Mouse (Mus musculus) midbrain, postnatal 0 days (tissue): ENCODE data around the gene Patj. TPM values are rescaled to one million over a fixed set of nuclear protein-coding genes. Genes with fewer than 3 reads are reported as not detected.
"Not testable (repeated sequence)": the region's sequence is repeated elsewhere in the genome, so short reads cannot be mapped to it uniquely, and the experiment has no call there.

Source experiments
- ATAC-seq: fragments of 200-750 bp; cut with Nextera tagmentation; 2 replicates; pipeline ENCODE4 v1.8.0; 2017; ENCODE audit warnings: moderate number of reproducible peaks, mild to moderate bottlenecking, moderate TSS enrichment, moderate library complexity; ENCODE audit not compliant: low FRiP score
- DNase-seq: peaks from one replicate; pipeline ENCODE4 v3.0.0-alpha.2; 2015; ENCODE audit warnings: low spot score
- H3K27ac ChIP-seq: fragments of 300-500 bp; sonication (generic); 2 replicates; pipeline ENCODE4 v1.5.1; 2014; ENCODE audit warnings: low read depth, mild to moderate bottlenecking, low read length, mixed read lengths
- H3K27me3 ChIP-seq: fragments of 300-500 bp; sonication (generic); 2 replicates; pipeline ENCODE4 v1.6.1; 2014; ENCODE audit warnings: low read length, control low read depth, mixed read lengths; ENCODE audit not compliant: insufficient read depth
- H3K36me3 ChIP-seq: fragments of 300-500 bp; sonication (generic); 2 replicates; pipeline ENCODE4 v1.6.1; 2014; ENCODE audit warnings: low read length, control low read depth, mixed read lengths; ENCODE audit not compliant: insufficient read depth
- H3K4me1 ChIP-seq: fragments of 300-500 bp; sonication (generic); 2 replicates; pipeline ENCODE4 v1.6.1; 2014; ENCODE audit warnings: mild to moderate bottlenecking, control low read depth, antibody characterized with exemption, low read length, mixed read lengths; ENCODE audit not compliant: insufficient read depth
- H3K4me2 ChIP-seq: fragments of 300-500 bp; sonication (generic); 2 replicates; pipeline ENCODE4 v1.6.1; 2014; ENCODE audit warnings: low read depth, mild to moderate bottlenecking, low read length, mixed read lengths; ENCODE audit not compliant: poor library complexity, severe bottlenecking
- H3K4me3 ChIP-seq: fragments of 300-500 bp; sonication (generic); 2 replicates; pipeline ENCODE4 v1.5.1; 2014; ENCODE audit warnings: low read depth, mild to moderate bottlenecking, low read length, moderate library complexity
- H3K9ac ChIP-seq: fragments of 300-500 bp; sonication (generic); replicated peaks from 2 replicates; pipeline ENCODE4 v1.6.1; 2014; ENCODE audit warnings: mild to moderate bottlenecking, low read length, moderate library complexity, mixed read lengths; ENCODE audit not compliant: poor library complexity, severe bottlenecking
- H3K9me3 ChIP-seq: fragments of 300-500 bp; sonication (generic); 2 replicates; pipeline ENCODE4 v1.6.1; 2016; ENCODE audit warnings: low read length, control low read depth
- CTCF ChIP-seq: IDR thresholded peaks from 2 replicates; pipeline ENCODE4 v1.5.1; 2016; ENCODE audit warnings: antibody characterized with exemption, mild to moderate bottlenecking
- WGBS: fragments of 180-500 bp; shearing (Covaris S2); extraction: QIAGEN DNeasy Blood & Tissue Kit; methylation state at CpG from one replicate; pipeline ENCODE4 v1.1.7; 2014; 5-methylcytosine and 5-hydroxymethylcytosine counted together
- polyA plus RNA-seq: library from polyadenylated mRNA; unstranded; fragments of >200 nt; fragmentation: Nextera tagmentation; extraction: Ambion mirVana; gene quantifications from 2 replicates; pipeline ENCODE4 v1.2.1, GENCODE M21; 2015
- total RNA-seq: library from RNA; depleted of rRNA; stranded (reverse); fragments of >200 nt; gene quantifications from 2 replicates; pipeline ENCODE4 v1.2.3, GENCODE M21; 2014

The Patj gene
- total and polyA plus RNA-seq, 2 experiments from 2014 or later: 6.9 to 16.9 TPM

DNA sequence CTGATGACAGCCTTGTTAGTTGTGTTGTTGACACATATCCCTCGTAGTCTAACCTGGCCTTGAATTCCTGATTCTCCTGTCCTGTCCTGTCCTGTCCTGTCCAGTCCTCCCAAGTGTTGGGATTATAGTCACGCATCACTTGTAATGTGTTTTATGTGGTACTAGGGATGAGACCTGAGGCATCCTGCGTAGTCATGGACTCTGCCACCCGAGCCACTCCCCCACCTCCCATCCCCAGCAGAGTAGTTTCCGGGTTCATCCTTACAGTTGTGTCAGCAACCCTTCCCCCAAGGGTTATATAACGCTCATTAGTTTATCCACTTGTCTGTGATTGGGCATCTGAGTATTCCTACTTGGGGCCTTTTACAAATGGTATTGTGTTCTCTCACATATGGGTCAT is 8.8 kb downstream of the Patj start:
- no peak for DNase-seq
- Histone ChIP-seq H3K4me3 (no peak overlapping the region), H3K27me3 (no peaks in the 10 kb centered on the region), H3K36me3 (no peaks in the 10 kb centered on the region), H3K4me2 (no peak overlapping the region), H3K27ac (no peak overlapping the region), H3K4me1 (no peaks in the 10 kb centered on the region), H3K9ac (no peak overlapping the region), H3K9me3 (no peaks in the 10 kb centered on the region)
- TF ChIP-seq CTCF: no peak
- no peak for ATAC-seq
- WGBS: 89% methylated on average over 6 of the region's 6 CpGs

DNA sequence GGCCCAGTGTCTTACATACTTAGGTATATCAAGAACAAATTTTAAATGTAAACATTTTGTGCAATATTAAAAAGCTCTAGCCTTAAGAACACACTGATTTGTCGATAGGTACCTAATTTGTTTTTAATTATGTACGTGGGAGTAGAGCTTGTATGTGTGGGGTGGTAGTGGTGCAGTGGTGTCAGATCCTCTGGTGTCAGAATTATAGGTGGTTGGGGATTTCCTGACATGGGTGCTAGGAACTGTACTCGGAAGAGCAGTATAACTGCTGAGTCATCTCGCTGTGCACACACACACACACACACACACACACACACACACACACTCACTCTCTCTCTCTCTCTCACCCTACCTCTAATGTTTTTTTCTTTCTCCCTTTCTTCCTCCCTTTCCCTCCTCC is 12.9 kb downstream of the Patj start:
- Histone ChIP-seq H3K27ac (no peak overlapping the region), H3K27me3 (no peaks in the 10 kb centered on the region), H3K9ac (no peak overlapping the region), H3K4me3 (no peak overlapping the region), H3K4me2 (no peak overlapping the region), H3K9me3 (no peaks in the 10 kb centered on the region), H3K4me1 (no peaks in the 10 kb centered on the region), H3K36me3 (0 out of 2 replicates have a peak, but pooled peaks cover 5% of the 10 kb centered on the region)
- ATAC-seq: no peak
- WGBS: 95% methylated on average over 4 of the region's 4 CpGs
- no peak for TF ChIP-seq CTCF
- DNase-seq: no peak

DNA sequence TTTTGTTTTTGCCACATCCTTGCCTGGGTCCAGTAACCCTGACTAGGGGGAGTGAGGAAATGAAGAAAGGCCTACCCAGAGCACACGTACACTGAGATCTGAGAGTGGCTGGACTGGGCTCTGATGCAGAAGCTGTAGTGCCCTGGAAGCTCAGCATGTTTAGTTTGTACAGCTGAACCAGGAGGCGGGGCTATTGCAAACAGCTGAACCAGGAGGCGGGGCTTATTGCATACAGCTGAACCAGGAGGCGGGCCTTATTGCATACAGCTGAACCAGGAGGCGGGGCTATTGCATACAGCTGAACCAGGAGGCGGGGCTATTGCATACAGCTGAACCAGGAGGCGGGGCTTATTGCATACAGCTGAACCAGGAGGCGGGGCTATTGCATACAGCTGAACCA is 19.6 kb downstream of the Patj start:
- not testable (repeated sequence) for H3K4me3 ChIP-seq, ATAC-seq, H3K4me2 ChIP-seq, H3K27me3 ChIP-seq, H3K9ac ChIP-seq, H3K36me3 ChIP-seq, H3K27ac ChIP-seq, H3K9me3 ChIP-seq, DNase-seq, H3K4me1 ChIP-seq
- WGBS: 98% methylated on average over 8 of the region's 8 CpGs

DNA sequence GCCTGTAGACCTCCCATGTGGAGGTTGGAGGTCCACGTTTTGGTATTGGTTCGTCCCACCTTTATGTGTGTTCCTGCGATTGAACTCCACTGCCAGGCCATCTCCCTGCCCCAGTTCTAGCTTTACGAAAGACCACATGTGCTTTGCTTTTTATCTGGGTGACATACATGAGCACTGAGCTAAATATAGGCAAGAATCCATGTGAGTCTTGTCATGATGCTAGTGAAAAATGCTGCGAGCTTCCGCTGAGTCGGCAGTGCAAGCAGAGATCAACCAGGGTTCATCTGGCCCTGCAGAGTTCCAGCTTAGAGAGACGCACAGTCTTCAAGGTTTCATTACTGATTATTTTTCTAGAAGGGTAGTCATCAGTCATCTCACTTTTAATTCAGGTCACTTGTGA is 32.8 kb downstream of the Patj start:
- no peak overlapping the region for H3K9ac ChIP-seq
- DNase-seq (peak; percentile 17), ATAC-seq (no peak)
- WGBS: 84% methylated on average over 8 of the region's 8 CpGs
- no peak for TF ChIP-seq CTCF
- no peaks in the 10 kb centered on the region for H3K27me3 ChIP-seq
- H3K4me2 ChIP-seq: no peak overlapping the region
- H3K9me3 ChIP-seq: no peaks in the 10 kb centered on the region
- H3K36me3 ChIP-seq: no peaks in the 10 kb centered on the region; the same call in 1 of the 2 replicates
- no peak overlapping the region for H3K27ac ChIP-seq
- no peaks in the 10 kb centered on the region for H3K4me1 ChIP-seq
- H3K4me3 ChIP-seq: no peak overlapping the region

DNA sequence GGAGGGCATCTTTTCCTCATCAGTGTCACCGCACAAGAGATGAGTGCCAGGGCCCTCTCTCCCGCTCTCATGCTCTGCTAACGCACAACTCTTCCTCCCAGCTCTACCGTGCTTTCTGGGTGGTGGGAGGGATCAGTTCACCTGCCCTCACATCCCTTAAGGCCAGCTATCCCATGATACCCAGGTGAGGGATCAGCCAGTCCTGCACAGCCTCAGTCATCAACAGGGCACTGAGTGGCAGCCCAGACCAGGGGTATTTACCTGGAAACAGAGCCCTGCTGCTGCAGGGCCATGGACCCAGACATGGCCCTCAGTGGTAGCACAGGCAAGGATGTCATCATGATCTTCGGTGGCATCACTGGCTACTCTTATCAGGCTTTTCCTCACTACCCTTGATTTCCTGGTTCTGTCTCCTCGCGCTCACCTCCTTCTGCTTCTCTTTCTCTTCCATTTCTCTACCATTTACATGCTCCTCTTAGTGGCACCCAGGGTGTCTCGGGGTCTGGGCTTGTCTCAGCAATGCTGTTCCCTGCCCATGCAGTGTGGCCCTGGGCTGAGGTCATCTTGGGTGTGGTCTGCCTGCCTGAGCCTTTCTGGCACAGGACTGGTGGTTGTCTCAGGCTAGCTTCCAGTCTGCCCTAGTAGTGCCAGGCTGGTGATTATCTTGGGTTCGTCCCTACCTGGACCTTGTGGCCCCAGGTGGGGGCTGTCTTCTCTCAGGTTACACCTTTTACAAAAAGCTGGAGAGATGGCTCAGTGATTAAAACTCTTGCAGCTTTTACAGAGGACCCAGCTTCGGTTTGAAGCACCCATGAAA is 40.3 kb downstream of the Patj start:
- TF ChIP-seq CTCF: no peak
- 91% methylated on average over 10 of the region's 10 CpGs for WGBS
- Histone ChIP-seq H3K9me3 (no peaks in the 10 kb centered on the region), H3K4me3 (no peak overlapping the region), H3K27ac (no peak overlapping the region), H3K27me3 (no peaks in the 10 kb centered on the region), H3K4me2 (no peak overlapping the region), H3K36me3 (no peaks in the 10 kb centered on the region; the same call in 1 of the 2 replicates), H3K4me1 (no peaks in the 10 kb centered on the region), H3K9ac (no peak overlapping the region)
- DNase-seq: no peak
- ATAC-seq: no peak

DNA sequence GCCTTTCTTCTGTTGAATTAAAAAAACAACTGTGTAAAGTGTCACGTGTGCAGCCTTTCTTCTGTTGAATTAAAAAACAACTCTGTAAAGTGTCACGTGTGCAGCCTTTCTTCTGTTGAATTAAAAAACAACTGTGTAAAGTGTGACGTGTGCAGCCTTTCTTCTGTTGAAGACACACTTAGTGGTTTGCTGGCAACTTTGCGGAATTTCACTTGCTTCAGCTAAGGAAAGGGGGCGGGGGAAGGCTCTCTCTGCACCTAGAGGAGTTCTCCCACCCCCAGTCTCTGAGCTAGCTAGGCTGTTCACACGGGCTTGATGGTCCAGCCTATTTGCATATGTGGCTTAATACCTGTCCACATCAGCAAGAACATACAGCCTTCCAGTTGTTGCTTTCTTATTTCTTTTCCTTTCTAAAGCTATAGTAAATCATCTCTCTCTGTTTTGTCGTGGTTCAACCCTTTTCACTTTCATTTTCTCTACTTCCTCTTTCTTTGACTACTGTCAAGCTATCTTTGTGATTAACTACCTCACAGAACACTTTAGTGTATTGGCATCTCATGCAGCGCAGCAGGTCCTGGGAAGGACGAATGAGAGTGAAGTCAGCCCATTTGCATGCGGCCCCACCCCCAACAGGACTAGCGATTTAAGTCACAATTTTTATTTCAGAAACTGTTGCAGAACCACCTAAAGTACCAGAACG is 41.2 kb downstream of the Patj start:
- Histone ChIP-seq H3K27me3 (no peaks in the 10 kb centered on the region), H3K27ac (no peak overlapping the region), H3K9me3 (no peaks in the 10 kb centered on the region), H3K4me3 (no peak overlapping the region), H3K36me3 (no peaks in the 10 kb centered on the region; the same call in 1 of the 2 replicates), H3K4me1 (no peaks in the 10 kb centered on the region), H3K4me2 (no peak overlapping the region), H3K9ac (no peak overlapping the region)
- 74% methylated on average over 12 of the region's 12 CpGs for WGBS
- no peak for DNase-seq
- no peak for TF ChIP-seq CTCF
- ATAC-seq: no peak
